Mouse (Mus musculus) cortical plate, adult 2 months (tissue): ENCODE measurements around the gene Zfp423.

ENCODE experiments used
- CTCF ChIP-seq: fragments of 200-500 bp; IDR thresholded peaks from 2 replicates; pipeline ENCODE4 v1.5.1; 2011; ENCODE audit warnings: mild to moderate bottlenecking, control low read depth, low read length; ENCODE audit not compliant: insufficient read depth; ENCODE audit errors: extremely low read depth
- POLR2A ChIP-seq: fragments of 200-500 bp; IDR thresholded peaks from 2 replicates; pipeline ENCODE4 v1.6.1; 2011; ENCODE audit warnings: mild to moderate bottlenecking, low read length, control low read depth; ENCODE audit not compliant: insufficient read depth; ENCODE audit errors: extremely low read depth

- TF ChIP-seq CTCF (no peak), POLR2A (no peak)
Measured at GRCm38 (mm10) chr8:87800121-87800520, 159.3 kb downstream of the Zfp423 start.
